Mouse (Mus musculus): Measurements from ENCODE around the gene Nol8.

GRCm38 (mm10) chr13:49643669-49644362 lies 9.1 kb upstream of the Nol8 start:
- TF ChIP-seq CTCF (IDR thresholded peaks at IDR 0.05; ENCODE audit: borderline replicate concordance, control insufficient read depth, extremely low read depth, insufficient read depth, low read length, poor library complexity) (no peak), POLR2A (IDR thresholded peaks at IDR 0.05; ENCODE audit: control insufficient read depth, extremely low read depth, insufficient read depth, low read length, poor library complexity) (no peak)

Measured in thymus, adult 2 months (tissue).